Mouse (Mus musculus) cerebellum, adult 2 months (tissue): ENCODE results near the gene Uba2.

Experiments
- CTCF ChIP-seq: fragments of 200-500 bp; IDR thresholded peaks from 2 replicates; pipeline ENCODE4 v1.5.1; 2011; ENCODE audit warnings: low read depth, mild to moderate bottlenecking, control low read depth, low read length, moderate library complexity, borderline replicate concordance; ENCODE audit not compliant: insufficient read depth
- POLR2A ChIP-seq: fragments of 200-500 bp; IDR thresholded peaks from 2 replicates; pipeline ENCODE4 v1.6.1; 2011; ENCODE audit warnings: low read length, control low read depth, borderline replicate concordance; ENCODE audit not compliant: insufficient read depth

DNA sequence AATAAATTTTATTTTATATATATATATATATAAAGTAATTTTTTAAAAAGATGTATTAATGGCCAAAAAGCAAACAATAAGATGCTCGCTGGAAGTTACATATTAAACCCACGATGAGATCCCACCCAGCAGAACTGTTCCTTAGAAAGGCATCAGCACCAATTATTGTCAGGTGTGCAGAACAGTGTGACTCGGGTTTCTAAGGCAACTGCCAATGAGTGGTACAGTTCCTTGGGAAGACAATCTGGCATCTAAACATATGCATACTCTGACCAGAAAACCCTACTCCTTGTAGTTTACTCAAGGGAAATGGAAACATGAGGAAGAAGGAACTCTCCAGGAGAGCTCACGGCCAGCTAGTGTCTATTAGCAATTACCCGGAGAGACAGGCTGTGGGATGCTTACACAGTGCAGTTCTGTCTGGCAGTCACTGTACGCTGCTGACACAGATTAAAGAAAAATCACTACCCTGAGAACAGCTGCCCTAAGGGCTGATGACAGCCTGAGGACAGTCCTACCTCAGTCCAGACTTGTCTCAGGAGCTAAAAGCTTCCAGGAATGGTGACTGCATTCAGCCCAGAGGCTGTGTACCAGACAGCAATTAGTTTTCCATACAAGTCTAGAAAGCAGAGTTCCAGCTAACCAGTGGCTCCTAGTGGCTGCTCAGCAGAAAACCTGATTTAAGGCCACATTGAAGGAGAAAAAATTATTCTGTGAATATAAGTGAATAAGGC lies 46.2 kb downstream of the Uba2 start:
- TF ChIP-seq POLR2A (no peak), CTCF (no peak)
